Mouse (Mus musculus) kidney, postnatal 25 days (tissue): Measurements from ENCODE around the gene Gm10282.

Experiments used
- DNase-seq, 2 experiments: peaks; one replicate each; pipeline ENCODE4 v3.0.0; 2021; ENCODE audit warnings: mixed read lengths in 2 of 2

The Gm10282 gene

DNA sequence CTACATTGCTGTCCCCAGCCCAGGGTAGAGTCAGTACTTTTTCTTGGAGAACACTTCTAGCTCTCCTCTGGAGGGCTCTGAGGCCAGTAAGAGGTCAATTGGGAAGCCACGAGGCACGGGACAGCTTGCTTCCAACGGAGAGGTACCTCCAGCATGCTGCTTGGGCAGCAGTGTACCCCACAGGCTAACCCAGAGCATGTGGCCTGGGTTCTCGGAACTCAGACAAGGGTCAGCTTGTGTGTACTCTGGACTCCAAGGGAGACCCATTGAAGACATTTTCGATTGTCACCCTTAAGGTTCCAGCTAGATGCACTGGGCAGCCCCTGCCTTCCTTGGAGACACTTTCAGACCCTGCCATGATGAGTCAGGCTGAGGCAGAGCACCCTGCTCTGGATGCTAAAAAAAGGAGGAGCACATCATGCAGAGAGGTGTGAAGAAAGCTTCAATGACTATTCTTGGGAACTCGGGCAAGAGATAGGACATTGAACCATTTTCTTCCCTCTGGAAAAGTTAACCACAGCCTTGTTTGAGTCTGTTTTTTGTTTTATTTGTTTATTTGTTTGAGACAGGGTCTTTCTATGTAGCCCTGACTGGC lies 18.2 kb upstream of the Gm10282 start:
- no peak for DNase-seq

DNA sequence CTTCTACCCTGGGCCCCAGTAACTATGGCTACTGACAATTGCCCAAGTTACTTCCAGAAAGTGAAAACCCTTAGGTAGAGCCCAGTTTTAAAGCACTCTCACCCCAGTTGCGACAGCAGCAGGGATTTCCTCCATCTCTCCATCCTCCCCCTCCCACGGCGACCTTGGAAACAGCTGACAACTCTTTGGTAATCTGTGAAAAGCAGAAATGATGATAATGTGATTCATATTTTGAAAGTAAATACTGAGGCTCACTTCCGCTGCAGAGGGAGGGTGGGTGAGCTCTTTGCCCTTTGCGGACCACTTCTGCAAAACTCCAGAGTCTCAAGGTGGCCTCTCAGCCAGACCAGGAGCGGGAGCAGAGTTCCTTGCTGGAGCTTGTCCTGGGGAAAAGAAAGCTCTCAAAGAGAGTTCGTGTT lies 17.4 kb upstream of the Gm10282 start:
- DNase-seq, result no peak

DNA sequence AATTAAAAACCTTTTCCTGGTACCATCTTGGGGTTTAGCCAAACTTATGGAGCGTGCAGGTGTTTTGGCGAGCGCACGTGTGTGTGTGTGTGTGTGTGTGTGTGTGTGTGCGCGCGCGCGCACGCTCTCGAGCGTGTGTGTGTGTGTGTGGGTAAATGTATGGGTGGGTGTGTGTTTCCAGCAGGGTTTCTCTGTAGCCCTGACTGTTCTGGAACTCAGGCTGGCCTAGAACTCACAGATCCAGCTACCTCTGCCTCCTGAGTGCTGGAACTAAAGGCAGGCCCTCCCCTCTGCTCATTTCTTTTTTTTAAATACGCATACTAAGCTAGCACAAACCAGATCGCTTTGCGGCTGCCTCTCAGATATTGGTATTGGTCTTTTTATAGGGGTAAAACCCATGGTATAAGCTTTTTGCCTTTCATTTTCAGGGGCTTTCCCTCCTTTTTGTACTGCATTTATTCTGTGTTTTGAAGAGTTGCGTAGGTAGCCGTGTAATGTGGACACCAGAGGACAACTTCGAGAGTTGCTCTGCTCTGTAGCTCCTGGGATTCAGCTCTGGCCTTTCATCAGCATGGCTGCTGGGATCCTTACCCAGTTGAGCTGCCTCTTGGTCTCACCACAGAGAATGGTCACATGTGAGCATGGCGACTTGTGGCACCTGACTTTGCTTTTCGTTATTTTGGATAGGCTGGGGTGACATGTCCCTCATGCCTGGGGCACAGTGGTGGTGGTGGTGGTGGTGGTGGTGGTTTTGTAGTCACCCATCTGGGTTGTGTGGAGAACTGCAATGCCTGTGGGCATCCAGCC lies 16.8 kb upstream of the Gm10282 start:
- DNase-seq, result no peak

DNA sequence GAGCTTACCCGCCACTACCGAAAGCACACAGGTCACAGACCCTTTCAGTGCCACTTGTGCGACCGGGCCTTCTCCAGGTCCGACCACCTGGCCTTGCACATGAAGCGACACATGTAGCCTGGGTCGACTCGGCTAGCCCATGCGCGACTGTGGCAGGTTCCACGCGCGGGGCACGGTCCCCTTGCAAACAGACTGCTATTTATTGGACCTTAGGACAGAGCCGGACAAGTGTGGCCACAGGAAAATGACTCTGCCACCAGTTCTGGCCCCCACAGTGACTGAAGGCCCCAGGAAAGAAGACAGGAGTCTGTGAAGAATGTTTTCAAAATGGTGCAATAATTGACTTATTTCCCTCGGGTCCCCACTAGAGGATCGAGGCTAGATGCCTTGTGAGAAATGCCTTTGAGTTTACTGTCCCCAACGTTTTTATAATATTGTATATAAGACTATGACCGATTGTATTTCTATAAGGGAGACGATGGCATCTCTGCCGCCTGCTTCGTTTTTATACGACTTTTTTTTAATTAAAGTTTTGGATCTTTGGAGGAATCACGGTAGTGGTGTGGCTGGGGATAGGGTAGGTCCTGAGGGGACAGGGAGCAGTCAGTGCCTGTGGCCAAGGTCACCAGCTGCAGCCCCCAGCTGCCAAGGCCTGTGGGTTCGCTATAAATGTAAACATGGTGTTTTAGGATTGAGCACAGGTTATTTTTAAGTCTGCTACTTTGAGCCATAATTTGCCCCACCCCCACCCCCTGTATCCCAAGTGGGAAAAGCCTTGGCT lies 15.9 kb upstream of the Gm10282 start:
- no peak for DNase-seq

DNA sequence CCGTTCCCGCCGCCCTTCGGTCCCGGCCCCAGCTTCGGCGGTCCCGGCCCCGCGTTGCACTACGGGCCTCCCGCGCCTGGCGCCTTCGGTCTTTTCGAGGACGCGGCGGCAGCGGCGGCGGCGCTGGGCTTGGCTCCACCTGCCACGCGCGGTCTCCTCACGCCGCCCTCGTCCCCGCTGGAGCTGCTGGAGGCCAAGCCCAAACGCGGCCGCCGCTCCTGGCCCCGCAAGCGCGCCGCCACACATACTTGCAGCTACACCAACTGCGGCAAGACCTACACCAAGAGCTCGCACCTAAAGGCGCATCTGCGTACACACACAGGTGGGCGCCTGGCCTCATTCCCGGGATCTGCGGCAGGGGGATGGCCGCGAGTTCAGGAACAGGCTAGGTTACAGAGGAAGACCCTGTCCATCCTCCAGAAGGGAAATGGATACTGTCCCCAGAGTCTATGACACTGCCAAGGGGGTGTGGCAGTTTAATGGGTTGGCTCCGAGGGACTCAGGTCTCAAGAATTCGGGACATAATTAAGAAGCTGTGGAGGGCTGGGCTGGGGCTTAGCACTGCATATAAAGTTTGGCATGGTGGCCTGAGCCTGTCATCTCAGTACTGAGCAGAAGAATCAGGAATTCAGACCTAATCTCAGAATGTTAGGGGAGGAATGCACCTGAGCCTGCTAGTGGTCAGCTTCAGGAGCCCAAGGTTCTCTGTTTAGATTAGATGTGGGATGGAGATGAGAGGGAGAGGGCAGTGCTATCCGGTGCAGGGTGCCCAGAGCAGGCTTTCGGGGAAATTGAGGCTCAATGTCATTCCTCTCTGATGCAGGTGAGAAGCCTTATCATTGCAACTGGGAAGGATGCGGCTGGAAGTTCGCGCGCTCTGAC lies 15.1 kb upstream of the Gm10282 start:
- DNase-seq, result peak in 1 of 2 experiments; percentile 48

DNA sequence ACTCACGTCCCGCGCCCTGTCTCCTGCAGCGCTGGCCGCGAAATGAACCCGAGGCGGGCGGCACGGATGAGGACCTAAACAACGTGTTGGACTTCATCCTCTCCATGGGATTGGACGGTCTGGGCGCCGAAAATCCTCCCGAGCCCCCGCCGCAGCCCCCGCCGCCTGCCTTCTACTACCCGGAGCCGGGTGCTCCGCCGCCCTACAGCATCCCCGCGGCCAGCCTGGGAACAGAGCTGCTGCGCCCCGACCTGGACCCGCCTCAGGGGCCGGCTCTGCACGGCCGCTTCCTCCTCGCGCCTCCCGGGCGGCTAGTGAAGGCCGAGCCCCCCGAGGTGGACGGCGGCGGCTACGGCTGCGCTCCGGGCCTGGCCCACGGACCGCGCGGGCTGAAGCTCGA lies 14.3 kb upstream of the Gm10282 start:
- DNase-seq, result no peak

DNA sequence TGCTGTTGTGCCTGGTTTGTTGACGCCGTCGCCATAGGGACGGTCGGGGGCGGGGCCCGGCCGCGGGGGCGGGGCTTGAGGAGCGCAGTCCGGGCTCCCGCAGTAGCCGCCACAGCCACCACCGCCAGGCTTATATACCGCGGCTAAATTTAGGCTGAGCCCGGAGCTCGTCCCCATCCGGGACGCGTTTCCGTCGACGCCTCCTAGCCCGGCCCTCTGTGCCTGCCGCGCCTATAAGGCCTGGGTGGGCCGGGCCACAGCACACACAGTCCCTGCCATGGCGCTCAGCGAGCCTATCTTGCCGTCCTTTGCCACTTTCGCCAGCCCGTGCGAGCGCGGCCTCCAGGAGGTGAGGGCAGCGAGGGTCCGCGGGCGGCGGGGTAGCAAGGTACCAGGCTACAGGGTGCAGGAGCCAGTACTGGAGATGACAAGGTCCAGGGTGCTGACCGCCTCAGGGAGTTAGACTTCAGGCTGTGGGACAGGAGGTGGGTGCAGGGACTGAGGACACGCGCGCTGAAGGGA lies 13.8 kb upstream of the Gm10282 start, which contains the start of gene Klf2:
TSS of gene Klf2 (plus strand) at position 233 of the 522 bp plus-strand sequence.
- DNase-seq, result peak; percentile 96 to 98

DNA sequence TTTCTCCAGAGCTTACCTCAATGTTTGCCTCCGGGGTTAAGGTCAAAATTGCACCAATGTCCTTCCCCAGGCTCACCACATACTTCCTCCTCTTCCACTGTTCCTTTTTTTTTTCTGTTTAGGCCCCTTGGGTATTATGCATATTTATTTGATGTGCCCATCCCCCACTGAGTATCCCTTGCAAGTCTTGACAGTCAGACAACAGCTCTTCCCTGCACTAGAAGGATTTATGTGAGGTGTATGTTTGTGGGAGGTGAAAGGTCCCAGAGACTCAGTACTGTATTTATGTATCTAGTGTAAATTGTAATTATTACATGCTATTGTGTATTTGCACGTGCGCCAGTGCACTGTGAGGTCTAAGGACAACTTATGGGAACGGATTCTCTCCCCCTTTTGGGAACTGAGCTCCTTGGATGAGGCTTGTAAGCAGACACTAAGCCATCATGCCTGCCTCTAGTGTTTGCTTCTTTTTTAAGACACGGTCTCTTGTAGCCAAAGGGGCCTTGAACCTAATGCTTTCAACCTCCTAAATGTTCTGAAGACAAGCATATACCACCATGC lies 12.8 kb upstream of the Gm10282 start:
- DNase-seq, result no peak

DNA sequence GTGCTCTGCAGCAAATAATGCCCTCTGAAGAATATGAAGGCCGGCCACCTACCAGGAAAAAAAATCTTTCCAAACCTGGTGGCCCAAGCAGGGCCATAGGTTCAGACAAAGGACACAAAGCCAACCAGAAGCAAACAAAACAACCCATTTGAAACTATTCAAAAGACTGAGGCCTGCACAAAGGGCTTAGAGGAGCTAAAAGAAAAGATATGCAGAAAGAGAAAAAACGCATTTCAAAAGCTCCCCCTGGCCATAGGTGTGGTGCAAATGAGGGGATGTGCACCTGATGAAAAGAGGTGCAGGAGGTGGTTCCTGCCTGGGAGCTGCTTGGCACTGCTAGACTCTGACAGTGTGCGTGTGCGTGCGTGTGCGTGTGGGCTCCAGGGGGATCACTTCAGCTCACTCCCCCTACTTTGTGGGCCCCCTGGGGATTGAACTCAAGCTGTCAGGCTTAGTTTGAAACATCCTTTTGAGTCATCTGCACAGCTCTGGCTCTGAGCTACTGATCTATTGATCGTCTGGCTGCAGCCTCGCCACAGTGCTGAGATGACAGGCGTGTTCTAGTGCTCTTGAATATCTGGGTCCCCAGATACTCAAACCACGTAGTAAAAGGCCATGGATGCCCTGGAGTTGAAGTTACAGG lies 11.1 kb upstream of the Gm10282 start:
- no peak for DNase-seq

DNA sequence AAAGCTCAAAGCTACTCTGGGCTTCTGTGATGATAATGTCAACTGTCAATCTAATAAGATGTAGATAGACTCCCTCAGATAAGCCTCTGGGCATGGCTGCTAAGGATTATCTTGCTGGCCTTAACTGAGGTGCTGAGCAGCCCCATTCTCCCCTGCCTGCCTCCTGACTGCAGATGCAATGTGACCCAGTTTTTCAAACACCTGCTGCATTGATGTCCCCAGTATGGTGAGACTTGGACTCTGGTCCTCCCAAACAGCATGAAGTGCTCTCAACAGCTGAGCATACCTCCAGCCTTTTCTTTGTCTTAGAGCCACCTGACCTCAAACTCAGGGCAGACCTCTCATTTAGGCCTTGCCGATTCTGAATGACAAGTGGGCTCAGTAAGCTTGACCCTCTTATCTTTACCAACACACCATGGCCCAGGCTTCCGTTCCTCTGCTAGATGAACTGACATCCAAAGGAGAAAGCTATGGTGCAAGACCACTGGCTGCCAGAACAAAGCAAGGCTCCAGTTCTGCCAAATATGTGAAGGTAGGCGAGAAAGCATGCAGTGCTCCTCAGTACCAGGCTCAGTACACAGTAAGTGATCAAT lies 8.0 kb upstream of the Gm10282 start:
- no peak for DNase-seq

DNA sequence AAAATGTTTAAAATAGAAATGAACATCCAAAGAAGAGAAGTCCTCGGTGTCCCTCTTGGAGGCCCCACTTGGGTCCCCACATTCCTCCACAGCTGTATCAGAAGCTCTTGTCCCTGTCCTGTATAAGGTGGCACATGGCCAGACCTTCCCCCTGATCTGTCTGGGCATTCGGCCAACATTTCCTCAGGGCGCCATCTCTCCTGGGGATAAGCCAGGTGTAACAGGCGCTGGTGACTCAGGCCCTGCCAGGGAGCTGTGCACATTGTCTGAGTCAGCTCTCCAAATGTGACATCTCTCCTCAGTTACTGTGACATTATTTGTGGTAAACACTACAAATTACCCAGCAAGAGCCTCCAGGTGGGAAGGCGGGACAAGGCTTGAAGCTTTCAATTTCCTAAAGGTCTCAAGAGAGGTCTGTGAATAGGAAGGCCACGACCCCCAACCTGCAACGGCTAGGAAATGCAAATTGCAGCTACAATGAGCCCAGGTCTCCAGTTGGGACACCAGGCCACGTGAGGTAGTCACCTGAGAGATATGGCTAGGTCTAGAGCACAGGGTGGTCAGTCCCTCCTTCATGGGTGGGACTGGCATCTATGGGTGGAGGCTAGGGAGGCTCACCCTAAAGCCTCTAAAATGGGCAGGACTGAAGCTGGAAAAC lies 5.9 kb upstream of the Gm10282 start:
- peak; percentile 89 to 90 for DNase-seq

DNA sequence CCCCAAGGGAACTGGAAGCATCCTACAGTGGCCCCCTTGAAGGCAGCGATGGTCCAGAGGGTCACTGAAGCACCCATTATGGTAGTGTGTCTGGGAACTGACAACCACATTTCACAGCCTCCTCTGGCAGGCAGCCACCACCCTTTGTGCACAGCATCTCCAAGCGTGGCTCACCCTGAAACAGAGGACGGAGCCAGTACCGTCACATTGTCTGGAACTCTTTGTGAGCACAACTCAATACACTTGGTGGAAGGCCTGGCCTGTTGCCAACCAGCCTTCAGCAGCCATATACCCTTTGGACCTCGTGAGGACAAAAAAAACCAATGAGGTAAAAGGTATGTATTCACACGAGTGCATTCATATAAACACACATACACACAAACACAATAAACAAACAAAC lies 3.2 kb upstream of the Gm10282 start:
- DNase-seq, result peak; percentile 78 to 81

DNA sequence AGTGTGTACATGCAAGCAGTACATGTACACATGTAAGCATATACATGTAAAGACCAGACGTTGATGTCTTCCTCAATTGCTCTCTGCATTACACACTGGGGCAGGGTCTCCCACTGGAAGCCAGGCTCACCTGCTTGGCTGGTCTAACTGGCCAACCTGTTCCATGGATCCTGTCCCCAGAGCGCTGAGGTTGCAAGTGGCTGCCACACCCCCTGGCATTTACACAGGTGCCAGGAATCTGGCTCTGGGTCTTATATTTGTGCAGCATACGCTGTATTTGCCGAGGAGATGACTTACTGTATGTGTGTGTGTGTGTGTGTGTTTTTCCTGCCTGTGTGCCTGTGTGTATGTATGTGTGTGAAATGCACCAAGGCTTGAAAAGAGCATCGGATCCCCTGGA lies 1.9 kb upstream of the Gm10282 start:
- DNase-seq, result no peak

DNA sequence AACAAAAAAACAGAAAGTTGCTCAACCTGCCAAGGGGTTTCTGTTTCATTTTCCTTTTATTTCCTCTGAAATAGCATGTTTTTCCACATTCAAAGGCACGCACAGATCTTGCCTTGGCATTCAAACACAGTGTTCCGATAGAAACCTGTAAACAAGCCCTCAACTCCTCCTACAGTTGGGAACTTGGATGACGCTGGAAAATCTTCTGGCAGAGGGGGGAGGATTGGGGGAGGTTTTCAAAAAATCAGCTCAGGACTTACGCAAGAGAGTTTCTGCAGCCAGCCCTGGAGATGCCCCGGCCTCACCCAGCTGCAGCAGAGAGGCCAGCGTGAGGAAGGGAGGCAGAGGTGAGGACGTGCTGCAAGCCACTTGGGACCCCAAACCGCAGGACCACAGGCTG lies 1.4 kb downstream of the Gm10282 start:
- DNase-seq, result peak; percentile 59 to 87

DNA sequence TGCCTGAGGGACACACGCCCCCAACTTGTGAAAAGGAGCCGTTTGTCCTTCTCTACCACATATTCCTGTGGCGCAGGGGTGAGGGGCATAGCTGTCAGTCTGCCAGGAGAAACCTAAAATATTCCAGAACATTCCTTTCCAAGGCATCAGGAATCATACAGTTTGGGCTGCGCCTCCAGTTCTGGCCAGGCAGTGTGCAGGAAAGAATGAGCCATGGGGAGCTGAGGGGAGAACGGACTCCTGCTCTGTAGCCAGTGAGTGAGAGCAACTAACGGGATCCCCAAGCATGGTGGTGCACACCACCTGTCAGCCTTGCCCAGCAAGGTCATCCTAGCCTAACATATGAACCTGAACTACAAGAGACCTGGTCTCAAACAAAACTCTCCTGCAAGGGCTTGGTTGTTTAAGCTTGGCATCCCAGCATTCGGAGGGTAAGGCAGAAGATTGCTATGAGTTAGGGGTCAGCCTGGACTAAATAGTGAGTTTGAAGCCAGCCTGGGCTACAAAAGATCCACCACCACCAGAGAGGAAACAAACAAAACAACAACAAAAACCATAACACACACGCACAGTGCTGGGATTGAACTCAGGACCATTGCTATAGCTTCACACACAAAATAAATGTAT lies 2.0 kb downstream of the Gm10282 start:
- DNase-seq, result no peak

DNA sequence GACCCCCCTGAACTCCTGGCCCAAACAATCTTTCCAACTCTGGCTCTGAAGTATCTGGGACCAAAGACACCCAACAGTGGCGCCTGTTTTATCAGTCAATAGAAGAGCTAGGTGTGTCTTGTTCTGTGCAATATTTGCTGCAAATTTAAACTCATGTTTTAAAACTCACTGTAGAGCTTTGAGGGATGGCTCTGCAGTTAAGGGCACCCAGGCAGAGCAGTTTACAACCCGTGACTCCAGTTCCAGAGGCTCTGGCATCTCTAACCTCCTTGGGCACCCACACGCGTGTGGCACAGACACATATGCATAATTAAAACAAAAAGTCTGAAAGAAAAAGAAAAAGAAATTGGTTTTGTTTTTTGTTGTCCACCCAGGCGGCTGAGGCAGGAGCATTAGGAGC lies 3.6 kb downstream of the Gm10282 start:
- DNase-seq, result no peak

DNA sequence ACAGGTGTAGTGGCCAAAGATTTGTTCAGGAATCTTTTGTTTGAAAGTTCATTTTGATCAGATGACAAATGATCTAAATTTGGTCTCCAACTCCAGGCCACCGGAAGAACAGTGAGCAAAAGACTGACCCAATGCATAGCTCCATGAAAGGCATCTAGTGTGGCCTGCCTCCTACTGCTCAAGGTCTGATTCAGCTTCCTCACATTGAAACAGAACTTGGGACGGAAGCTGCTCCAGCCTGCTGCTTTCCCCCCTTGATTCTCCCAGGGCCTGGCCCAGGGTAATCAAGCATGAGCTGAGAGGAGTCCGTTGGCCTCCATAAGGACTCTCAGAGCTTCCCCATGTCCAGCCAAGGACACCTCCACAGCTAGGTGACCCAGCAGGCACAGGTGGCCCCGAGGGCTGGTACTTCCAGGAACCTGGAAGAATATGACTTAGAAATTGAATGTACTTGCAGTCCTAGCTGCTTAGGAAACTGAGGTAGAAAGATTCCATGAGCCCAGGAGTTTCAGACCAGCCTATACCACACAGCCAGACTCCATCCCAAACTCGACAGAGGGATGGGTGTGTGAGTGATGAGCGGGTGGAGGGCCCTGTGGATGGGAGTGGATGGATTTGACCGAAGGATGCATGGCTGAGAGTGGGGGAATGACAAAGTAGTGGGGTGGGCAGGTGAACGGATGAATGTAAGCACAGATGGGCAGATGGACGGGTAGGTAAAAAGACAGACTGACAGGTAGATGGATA lies 4.2 kb downstream of the Gm10282 start:
- no peak for DNase-seq

DNA sequence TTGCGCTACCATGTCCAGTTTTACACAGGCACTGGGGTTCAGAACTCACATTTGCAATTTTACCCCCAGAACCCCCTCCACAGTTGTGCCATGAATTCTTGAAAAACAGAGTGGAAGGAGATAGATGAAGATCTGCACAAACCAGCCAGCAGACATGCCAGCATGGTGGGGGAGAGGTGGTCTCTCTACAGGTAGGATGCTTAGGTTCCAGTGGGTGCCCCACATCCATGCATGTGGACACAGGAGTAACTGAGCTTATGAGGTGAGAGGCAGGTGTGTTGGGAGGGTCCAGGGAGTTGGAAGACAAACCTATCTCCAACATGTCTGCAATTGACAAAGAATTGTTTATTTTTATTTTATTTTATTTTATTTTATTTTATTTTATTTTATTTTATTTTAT lies 6.1 kb downstream of the Gm10282 start:
- DNase-seq, result no peak

DNA sequence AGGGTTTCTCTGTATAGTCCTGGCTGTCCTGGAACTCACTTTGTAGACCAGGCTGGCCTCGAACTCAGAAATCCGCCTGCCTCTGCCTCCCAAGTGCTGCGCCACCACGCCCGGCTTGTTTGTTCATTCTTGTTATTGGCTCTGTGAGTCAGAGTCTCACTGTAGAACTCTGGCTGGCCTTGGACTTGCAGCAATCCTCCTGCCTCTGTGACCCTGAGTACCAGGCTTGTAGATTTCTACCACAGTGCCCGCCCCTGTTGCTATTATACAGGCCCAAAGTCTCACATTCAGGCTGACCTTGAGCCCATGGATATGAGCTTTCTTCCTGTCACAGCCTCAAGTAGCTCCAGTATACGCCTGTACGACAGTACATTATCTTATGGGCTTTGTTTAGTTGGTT lies 8.5 kb downstream of the Gm10282 start:
- no peak for DNase-seq
